Mouse (Mus musculus): ENCODE results near the gene Slc39a7. TPM values are rescaled to one million over a fixed set of nuclear protein-coding genes. Genes with fewer than 3 reads are reported as not detected.

Gene Slc39a7
- total RNA-seq (2017) = 105 to 116 TPM (median 115 TPM) in 3 replicates

- ATAC-seq (replicated peaks; ENCODE audit: insufficient number of reproducible peaks, low FRiP score, low TSS enrichment, poor library complexity, severe bottlenecking) = peak; percentile 37
Measured at GRCm38 (mm10) chr17:34031465-34032173, at the start of gene Slc39a7, which contains the start of gene Rxrb. Gene Slc39a7, minus strand, starts transcription at chr17:34031682. Gene Rxrb, plus strand, starts transcription at chr17:34031812.

GRCm38 (mm10) chr17:34079621-34080020 is 48.1 kb upstream of the Slc39a7 start:
- peak; percentile 67 for ATAC-seq (replicated peaks; ENCODE audit: insufficient number of reproducible peaks, low FRiP score, low TSS enrichment, poor library complexity, severe bottlenecking)

GRCm38 (mm10) chr17:34079002-34079401 is 47.5 kb upstream of the Slc39a7 start:
- no peak for ATAC-seq (replicated peaks; ENCODE audit: insufficient number of reproducible peaks, low FRiP score, low TSS enrichment, poor library complexity, severe bottlenecking)

- no peak for ATAC-seq (replicated peaks; ENCODE audit: insufficient number of reproducible peaks, low FRiP score, low TSS enrichment, poor library complexity, severe bottlenecking)
Measured at GRCm38 (mm10) chr17:34078148-34078547, 46.7 kb upstream of the Slc39a7 start.

GRCm38 (mm10) chr17:34077549-34077948 is 46.1 kb upstream of the Slc39a7 start:
- peak; percentile 36; the same call in 1 of the 2 replicates for ATAC-seq (replicated peaks; ENCODE audit: insufficient number of reproducible peaks, low FRiP score, low TSS enrichment, poor library complexity, severe bottlenecking)

- ATAC-seq (replicated peaks; ENCODE audit: insufficient number of reproducible peaks, low FRiP score, low TSS enrichment, poor library complexity, severe bottlenecking) = no peak
Measured at GRCm38 (mm10) chr17:34075271-34075670, 43.8 kb upstream of the Slc39a7 start.

GRCm38 (mm10) chr17:34072091-34072490 is 40.6 kb upstream of the Slc39a7 start:
- ATAC-seq (replicated peaks; ENCODE audit: insufficient number of reproducible peaks, low FRiP score, low TSS enrichment, poor library complexity, severe bottlenecking) = peak; percentile 59

- no peak for ATAC-seq (replicated peaks; ENCODE audit: insufficient number of reproducible peaks, low FRiP score, low TSS enrichment, poor library complexity, severe bottlenecking)
Measured at GRCm38 (mm10) chr17:34068864-34069263, 37.4 kb upstream of the Slc39a7 start.

- ATAC-seq (replicated peaks; ENCODE audit: insufficient number of reproducible peaks, low FRiP score, low TSS enrichment, poor library complexity, severe bottlenecking) = peak; percentile 25; the same call in 1 of the 2 replicates
Measured at GRCm38 (mm10) chr17:34057224-34057623, 25.7 kb upstream of the Slc39a7 start.

GRCm38 (mm10) chr17:34047404-34048050 is 16.0 kb upstream of the Slc39a7 start:
- ATAC-seq (replicated peaks; ENCODE audit: insufficient number of reproducible peaks, low FRiP score, low TSS enrichment, poor library complexity, severe bottlenecking) = peak; percentile 77

- ATAC-seq (replicated peaks; ENCODE audit: insufficient number of reproducible peaks, low FRiP score, low TSS enrichment, poor library complexity, severe bottlenecking) = no peak
Measured at GRCm38 (mm10) chr17:34045941-34046340, 14.5 kb upstream of the Slc39a7 start.

GRCm38 (mm10) chr17:34039562-34040450 is 8.3 kb upstream of the Slc39a7 start:
- ATAC-seq (replicated peaks; ENCODE audit: insufficient number of reproducible peaks, low FRiP score, low TSS enrichment, poor library complexity, severe bottlenecking) = no peak

- ATAC-seq (replicated peaks; ENCODE audit: insufficient number of reproducible peaks, low FRiP score, low TSS enrichment, poor library complexity, severe bottlenecking) = no peak
Measured at GRCm38 (mm10) chr17:34038878-34039561, 7.5 kb upstream of the Slc39a7 start, which contains the start of gene Col11a2. Gene Col11a2, plus strand, starts transcription at chr17:34039437.

- no peak for ATAC-seq (replicated peaks; ENCODE audit: insufficient number of reproducible peaks, low FRiP score, low TSS enrichment, poor library complexity, severe bottlenecking)
Measured at GRCm38 (mm10) chr17:34038440-34038839, 7.0 kb upstream of the Slc39a7 start.

GRCm38 (mm10) chr17:34037241-34037640 is 5.8 kb upstream of the Slc39a7 start:
- no peak for ATAC-seq (replicated peaks; ENCODE audit: insufficient number of reproducible peaks, low FRiP score, low TSS enrichment, poor library complexity, severe bottlenecking)

- ATAC-seq (replicated peaks; ENCODE audit: insufficient number of reproducible peaks, low FRiP score, low TSS enrichment, poor library complexity, severe bottlenecking) = no peak
Measured at GRCm38 (mm10) chr17:34036647-34037046, 5.2 kb upstream of the Slc39a7 start.

GRCm38 (mm10) chr17:34035517-34035916 is 4.0 kb upstream of the Slc39a7 start:
- no peak for ATAC-seq (replicated peaks; ENCODE audit: insufficient number of reproducible peaks, low FRiP score, low TSS enrichment, poor library complexity, severe bottlenecking)

GRCm38 (mm10) chr17:34034064-34034463 is 2.6 kb upstream of the Slc39a7 start:
- no peak for ATAC-seq (replicated peaks; ENCODE audit: insufficient number of reproducible peaks, low FRiP score, low TSS enrichment, poor library complexity, severe bottlenecking)
